Mouse (Mus musculus) CD4-positive, CD25-positive, alpha-beta regulatory T cell, adult 9 weeks (primary cell): Measurements from ENCODE around the gene Capn1. TPM values are rescaled to one million over a fixed set of nuclear protein-coding genes. Genes with fewer than 3 reads are reported as not detected.

Source experiments
- polyA plus RNA-seq: library from polyadenylated mRNA; unstranded; fragments of 100-300 nt; shearing (Covaris generic); gene quantifications from one replicate; pipeline ENCODE4 v1.2.1, GENCODE M21; 2017

Gene Capn1
- polyA plus RNA-seq, result 84.5 TPM

GRCm38 (mm10) chr19:6015511-6016315 is at the start of gene Capn1:
Gene Capn1 (minus strand): TSS chr19:6015897.

GRCm38 (mm10) chr19:6061021-6061533 is 45.4 kb upstream of the Capn1 start, which contains the start of gene Znhit2:
Gene Znhit2 (plus strand): TSS chr19:6061192.

DNA sequence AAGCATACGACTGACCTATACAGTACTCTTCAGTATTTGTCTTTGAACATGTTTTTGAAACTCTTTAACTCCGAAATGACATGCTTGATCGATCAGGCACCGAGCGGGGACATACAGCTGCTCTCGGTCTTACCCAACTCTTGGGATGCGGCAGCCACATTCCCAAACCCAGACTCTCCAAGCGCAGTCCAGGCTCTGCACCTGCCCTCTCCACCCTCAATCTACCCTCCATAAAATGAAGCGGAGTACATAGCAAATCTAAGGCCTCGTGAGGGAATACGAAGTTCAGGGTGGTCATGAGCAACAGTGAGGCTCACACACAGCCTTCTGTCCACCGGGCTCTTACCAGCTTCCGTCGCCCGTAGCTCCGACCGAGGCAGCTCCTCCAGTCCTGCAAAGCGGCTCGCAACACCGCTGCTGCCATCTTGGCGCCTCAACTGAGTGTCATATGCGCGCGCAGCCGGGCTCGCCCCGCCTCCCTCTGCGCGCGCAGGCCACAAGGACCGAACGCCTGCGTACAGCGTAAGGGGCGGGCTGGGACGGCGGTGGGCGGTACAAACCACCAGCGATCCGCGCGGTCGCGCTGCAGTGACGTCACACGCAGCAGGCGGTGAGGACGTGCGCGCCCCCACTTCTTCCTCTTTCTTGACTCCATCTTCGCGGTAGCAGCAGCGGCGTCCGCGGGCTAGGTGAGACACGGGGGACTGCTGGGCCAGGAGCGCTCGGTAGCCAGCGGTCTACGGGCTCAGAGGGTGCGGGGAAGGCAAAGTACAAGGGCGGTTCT is 41.8 kb upstream of the Capn1 start, which contains the start of the genes Mrpl49 and Fau:
Gene Mrpl49 (minus strand): TSS at position 473 of the 784 bp plus-strand sequence.
Gene Fau (plus strand): TSS at position 532 of the 784 bp plus-strand sequence.

DNA sequence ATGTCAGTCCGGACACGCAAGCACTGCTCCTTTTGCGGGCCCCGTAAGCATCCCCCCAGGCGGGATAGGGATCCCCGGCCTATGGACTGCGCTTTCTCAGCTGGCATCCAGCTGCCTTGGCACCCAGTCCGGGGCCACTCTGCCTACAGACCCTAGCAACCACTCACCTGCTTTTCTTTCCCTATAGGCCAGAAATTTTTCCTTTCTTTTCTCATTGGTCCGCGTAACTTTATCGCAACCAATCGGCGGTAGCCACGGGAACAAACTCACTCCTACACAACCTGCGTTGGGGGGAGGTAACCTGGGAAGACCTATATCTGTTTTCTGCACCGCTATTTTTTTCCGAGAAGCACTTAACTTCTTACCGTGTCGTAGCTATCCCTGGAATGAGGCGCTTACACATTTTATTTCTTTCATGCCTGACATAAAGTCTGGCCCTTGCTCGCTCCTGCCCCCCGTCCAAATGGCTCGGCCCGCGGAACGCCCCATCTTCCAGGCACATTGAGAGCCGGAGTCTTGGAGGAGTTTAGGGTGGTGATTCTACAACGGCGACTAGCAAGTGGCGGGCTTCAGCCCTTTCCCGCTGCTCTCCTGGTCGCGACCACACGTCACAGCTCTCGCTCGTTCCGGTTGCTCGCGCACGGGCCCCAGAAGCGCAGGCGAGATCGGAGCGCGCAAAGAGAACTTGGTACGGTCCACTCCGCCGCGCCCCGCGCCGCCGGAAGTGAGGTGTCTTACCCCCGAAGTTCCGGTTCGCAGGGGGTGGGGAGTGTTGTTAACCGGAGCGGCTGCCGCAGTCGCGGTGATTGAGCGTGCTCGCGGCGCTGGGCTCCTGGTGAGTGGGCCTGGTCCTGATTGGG is 30.8 kb upstream of the Capn1 start, which contains the start of gene Syvn1:
Gene Syvn1 (plus strand): TSS at position 283 of the 860 bp plus-strand sequence.

GRCm38 (mm10) chr19:5986043-5986442 is 29.7 kb downstream of the Capn1 start, which contains the start of gene Slc22a20:
Gene Slc22a20 (minus strand): TSS chr19:5986143.

GRCm38 (mm10) chr19:5963883-5964562 is 51.7 kb downstream of the Capn1 start, which contains the start of gene Pola2:
Gene Pola2 (minus strand): TSS chr19:5964202.

Other genes starting within 250 kb of the Capn1 start
- gene Scyl1, start 244.5 kb downstream of the Capn1 start, polyA plus RNA-seq, result 50.1 TPM
- 335 TPM for gene Frmd8, start 140.6 kb downstream of the Capn1 start, polyA plus RNA-seq
- gene Slc25a45, start 138.1 kb downstream of the Capn1 start, polyA plus RNA-seq, result 44.8 TPM
- gene Tigd3, start 121.7 kb downstream of the Capn1 start, polyA plus RNA-seq, result 0.36 TPM
- 210 TPM for gene Dpf2, start 102.9 kb downstream of the Capn1 start, polyA plus RNA-seq
- 0.14 TPM for gene Cdc42ep2, start 91.1 kb downstream of the Capn1 start, polyA plus RNA-seq
- 57.4 TPM for gene Pola2, start 51.7 kb downstream of the Capn1 start, polyA plus RNA-seq
- gene Slc22a20, start 29.8 kb downstream of the Capn1 start, polyA plus RNA-seq, result not detected
- gene Syvn1, start 30.7 kb upstream of the Capn1 start, polyA plus RNA-seq, result 51.3 TPM
- gene Mrpl49, start 41.9 kb upstream of the Capn1 start, polyA plus RNA-seq, result 61.3 TPM
- 1,170 TPM for gene Fau, start 41.9 kb upstream of the Capn1 start, polyA plus RNA-seq
- 5.8 TPM for gene Znhit2, start 45.3 kb upstream of the Capn1 start, polyA plus RNA-seq
- gene Tm7sf2, start 52.5 kb upstream of the Capn1 start, polyA plus RNA-seq, result 15.6 TPM
- 73.4 TPM for gene Vps51, start 61.3 kb upstream of the Capn1 start, polyA plus RNA-seq
- not detected for gene Tmem262, start 64.1 kb upstream of the Capn1 start, polyA plus RNA-seq
- 1.7 TPM for gene Gm28374, start 66.4 kb upstream of the Capn1 start, polyA plus RNA-seq
- gene Zfpl1, start 69.1 kb upstream of the Capn1 start, polyA plus RNA-seq, result 47.2 TPM
- gene Cdca5, start 69.1 kb upstream of the Capn1 start, polyA plus RNA-seq, result 3.9 TPM
- not detected for gene AC131692.1, start 78.5 kb upstream of the Capn1 start, polyA plus RNA-seq
- not detected for gene Naaladl1, start 89.9 kb upstream of the Capn1 start, polyA plus RNA-seq
- 1.5 TPM for gene Sac3d1, start 102.8 kb upstream of the Capn1 start, polyA plus RNA-seq
- 42.8 TPM for gene Snx15, start 112.4 kb upstream of the Capn1 start, polyA plus RNA-seq
- not detected for gene Batf2, start 125.1 kb upstream of the Capn1 start, polyA plus RNA-seq
- gene Arl2, start 125.7 kb upstream of the Capn1 start, polyA plus RNA-seq, result 28.6 TPM
- gene Majin, start 168.5 kb upstream of the Capn1 start, polyA plus RNA-seq, result not detected
- not detected for gene Gpha2, start 210.5 kb upstream of the Capn1 start, polyA plus RNA-seq
- 6.7 TPM for gene Ppp2r5b, start 220.0 kb upstream of the Capn1 start, polyA plus RNA-seq
- 42.5 TPM for gene Atg2a, start 225.8 kb upstream of the Capn1 start, polyA plus RNA-seq